Mouse (Mus musculus): ENCODE measurements around the gene Socs1. TPM values are rescaled to one million over a fixed set of nuclear protein-coding genes. Genes with fewer than 3 reads are reported as not detected.

Socs1 gene
- total RNA-seq, 1 experiment = 2.4 TPM

DNA sequence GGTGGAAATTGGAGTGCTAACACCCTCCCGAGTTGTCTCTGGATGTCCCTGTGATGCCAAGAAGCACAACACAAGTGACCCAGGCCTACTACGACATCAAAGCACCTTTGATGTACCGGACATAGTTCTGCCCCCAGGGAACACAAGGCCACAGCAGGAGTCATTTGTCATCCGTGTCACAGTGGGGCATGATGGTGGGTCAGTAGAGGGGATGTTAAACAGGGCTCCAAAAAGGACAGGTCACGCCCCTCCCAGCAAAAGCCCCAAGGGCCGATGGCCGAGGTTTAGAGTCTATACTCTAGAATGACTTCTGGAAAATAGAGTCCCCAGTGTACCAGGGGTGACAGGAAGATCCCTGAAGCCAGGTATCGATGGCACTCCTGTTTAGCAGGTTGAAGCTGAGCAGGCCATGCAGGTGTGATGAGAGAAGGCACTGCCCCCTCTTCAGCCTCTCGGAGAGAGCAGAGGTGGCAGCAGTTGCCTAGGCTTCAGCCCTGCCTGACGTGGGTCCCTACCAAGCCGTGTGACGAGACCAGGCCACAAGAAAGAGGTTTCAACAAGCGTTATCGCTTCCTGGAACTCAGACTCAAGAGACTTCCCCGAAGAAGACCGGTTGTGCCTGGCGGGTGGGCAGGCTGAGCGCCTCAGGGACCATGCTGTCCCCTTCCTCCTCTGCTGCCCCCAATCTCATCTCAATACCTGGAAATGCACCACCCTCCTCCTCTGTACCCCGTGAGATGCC, 13.4 kb downstream of the Socs1 start:
- no peaks in the 10 kb centered on the region for H3K36me3 ChIP-seq (ENCODE audit: control insufficient read depth, insufficient read depth, low read length, poor library complexity, severe bottlenecking)
- H3K4me1 ChIP-seq (ENCODE audit: control insufficient read depth in 2 of 2, insufficient read depth in 2 of 2, low read length in 2 of 2, poor library complexity in 1 of 2) = no peaks in the 10 kb centered on the region
- no peaks in the 10 kb centered on the region for H3K9me3 ChIP-seq (ENCODE audit: control insufficient read depth, insufficient read depth, low read depth, low read length)
- H3K27ac ChIP-seq (ENCODE audit: insufficient read depth, low read depth, low read length, poor library complexity, severe bottlenecking) = no peak overlapping the region
- no peak overlapping the region for H3K9ac ChIP-seq (ENCODE audit: insufficient read depth, low read depth, low read length, poor library complexity, severe bottlenecking)
- in situ Hi-C loops (cut with MboI; ENCODE audit: low sequenced_read_pairs in 2 of 2, unreplicated experiment in 2 of 2) = no loop called here
- TF ChIP-seq ZC3H11A (IDR thresholded peaks at IDR 0.05; ENCODE audit: borderline replicate concordance, low read depth, low read length) (no peak), MAFK (IDR thresholded peaks at IDR 0.05; ENCODE audit: insufficient read depth, low read depth, low read length) (no peak)
- no peak overlapping the region for H3K4me3 ChIP-seq (ENCODE audit: insufficient read depth in 1 of 2, low read depth in 1 of 2, low read length in 2 of 2, poor library complexity in 1 of 2, severe bottlenecking in 1 of 2)
- no peak for DNase-seq (ENCODE audit: low read depth, low spot score)

DNA sequence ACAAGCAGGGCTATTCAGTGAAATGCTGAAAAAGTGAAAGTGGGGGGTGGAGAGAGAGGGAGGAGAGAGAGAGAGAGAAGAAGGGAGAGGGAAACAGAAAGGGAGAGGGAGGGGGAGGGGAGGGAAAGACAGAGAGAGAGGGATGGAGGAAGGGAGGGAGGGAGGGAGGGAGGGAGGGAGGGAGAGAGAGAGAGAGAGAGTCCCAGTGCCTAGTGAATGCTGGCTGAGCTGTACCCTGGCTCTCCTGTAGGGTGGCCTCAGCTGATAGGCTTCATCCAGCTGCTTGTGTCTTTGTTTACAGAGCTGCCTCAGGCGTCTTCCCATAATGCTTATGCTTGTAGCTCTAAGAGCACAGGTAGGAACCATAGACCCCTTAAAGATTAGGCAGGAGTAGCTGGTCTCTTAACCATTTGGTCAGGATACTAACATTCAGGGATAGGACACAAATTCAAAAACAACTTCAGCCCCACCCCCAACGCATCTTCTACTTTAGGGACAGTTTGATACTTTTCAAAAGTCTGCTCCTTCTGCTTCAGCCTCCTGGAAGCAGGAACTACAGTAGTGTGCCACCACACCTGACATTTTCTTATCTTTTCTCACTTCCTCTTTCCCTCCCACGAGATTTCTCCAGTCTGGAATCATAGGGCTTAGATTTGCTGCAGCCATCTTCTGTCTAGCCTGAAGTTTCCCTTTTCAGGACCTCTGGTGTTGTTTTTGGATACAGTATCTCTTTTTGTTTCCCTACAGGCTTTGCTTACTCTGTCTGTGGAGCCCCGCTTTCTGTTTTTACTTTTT, 14.6 kb downstream of the Socs1 start:
- TF ChIP-seq ZNF384 (IDR thresholded peaks at IDR 0.05; ENCODE audit: low read depth, low read length) (no peak), HCFC1 (IDR thresholded peaks at IDR 0.05; ENCODE audit: borderline replicate concordance, insufficient read depth, low read length) (no peak), CHD2 (IDR thresholded peaks at IDR 0.05; ENCODE audit: low read depth, low read length) (no peak), ZC3H11A (IDR thresholded peaks at IDR 0.05; ENCODE audit: borderline replicate concordance, low read depth, low read length) (no peak), MAFK (IDR thresholded peaks at IDR 0.05; ENCODE audit: insufficient read depth, low read depth, low read length) (no peak)
- DNase-seq (ENCODE audit: low read depth, low spot score) = no peak
- Histone ChIP-seq H3K4me3 (ENCODE audit: insufficient read depth in 1 of 2, low read depth in 1 of 2, low read length in 2 of 2, poor library complexity in 1 of 2, severe bottlenecking in 1 of 2) (no peak overlapping the region), H3K9ac (ENCODE audit: insufficient read depth, low read depth, low read length, poor library complexity, severe bottlenecking) (no peak overlapping the region), H3K4me1 (ENCODE audit: control insufficient read depth in 2 of 2, insufficient read depth in 2 of 2, low read length in 2 of 2, poor library complexity in 1 of 2) (no peaks in the 10 kb centered on the region), H3K27ac (ENCODE audit: insufficient read depth, low read depth, low read length, poor library complexity, severe bottlenecking) (no peak overlapping the region), H3K36me3 (ENCODE audit: control insufficient read depth, insufficient read depth, low read length, poor library complexity, severe bottlenecking) (no peaks in the 10 kb centered on the region), H3K9me3 (ENCODE audit: control insufficient read depth, insufficient read depth, low read depth, low read length) (no peaks in the 10 kb centered on the region)
- in situ Hi-C loops (cut with MboI; ENCODE audit: low sequenced_read_pairs in 2 of 2, unreplicated experiment in 2 of 2) = no loop called here

- Histone ChIP-seq H3K9me3 (ENCODE audit: control insufficient read depth, insufficient read depth, low read depth, low read length) (no peaks in the 10 kb centered on the region), H3K4me3 (ENCODE audit: insufficient read depth in 1 of 2, low read depth in 1 of 2, low read length in 2 of 2, poor library complexity in 1 of 2, severe bottlenecking in 1 of 2) (no peak overlapping the region), H3K9ac (ENCODE audit: insufficient read depth, low read depth, low read length, poor library complexity, severe bottlenecking) (no peak overlapping the region), H3K4me1 (ENCODE audit: control insufficient read depth in 2 of 2, insufficient read depth in 2 of 2, low read length in 2 of 2, poor library complexity in 1 of 2) (no peaks in the 10 kb centered on the region), H3K36me3 (ENCODE audit: control insufficient read depth, insufficient read depth, low read length, poor library complexity, severe bottlenecking) (no peaks in the 10 kb centered on the region), H3K27ac (ENCODE audit: insufficient read depth, low read depth, low read length, poor library complexity, severe bottlenecking) (no peak overlapping the region)
- no peak for TF ChIP-seq MAFK (IDR thresholded peaks at IDR 0.05; ENCODE audit: insufficient read depth, low read depth, low read length)
- no peak for TF ChIP-seq ZC3H11A (IDR thresholded peaks at IDR 0.05; ENCODE audit: borderline replicate concordance, low read depth, low read length)
- no peak for TF ChIP-seq ZNF384 (IDR thresholded peaks at IDR 0.05; ENCODE audit: low read depth, low read length)
- no peak for TF ChIP-seq CHD2 (IDR thresholded peaks at IDR 0.05; ENCODE audit: low read depth, low read length)
- no peak for TF ChIP-seq HCFC1 (IDR thresholded peaks at IDR 0.05; ENCODE audit: borderline replicate concordance, insufficient read depth, low read length)
- in situ Hi-C loops (cut with MboI; ENCODE audit: low sequenced_read_pairs in 2 of 2, unreplicated experiment in 2 of 2) = no loop called here
- DNase-seq (ENCODE audit: low read depth, low spot score) = no peak
Measured at GRCm38 (mm10) chr16:10769661-10770060, 15.7 kb downstream of the Socs1 start.

DNA sequence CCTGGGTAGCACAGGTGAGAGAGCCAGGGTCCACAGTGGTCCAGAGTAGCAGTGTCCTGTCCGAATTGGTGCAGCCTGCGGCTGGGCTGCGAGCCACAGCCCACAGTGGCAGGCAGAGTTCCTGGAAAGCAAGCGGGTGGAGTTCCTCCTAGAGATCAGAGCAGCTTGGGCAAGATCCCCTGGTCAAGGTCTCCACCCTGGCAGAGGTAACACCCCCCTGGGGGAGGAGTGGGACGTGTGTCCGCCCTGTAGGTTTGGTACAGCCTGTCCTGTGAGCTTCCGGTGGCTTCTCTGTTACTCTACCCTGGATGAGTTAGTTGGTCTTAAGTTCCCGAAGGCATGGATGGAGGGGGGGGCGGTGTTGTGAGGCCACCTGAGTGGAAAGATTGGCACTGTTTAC, 16.5 kb downstream of the Socs1 start:
- DNase-seq (ENCODE audit: low read depth, low spot score) = no peak
- no peak overlapping the region for H3K4me3 ChIP-seq (ENCODE audit: insufficient read depth in 1 of 2, low read depth in 1 of 2, low read length in 2 of 2, poor library complexity in 1 of 2, severe bottlenecking in 1 of 2)
- no peaks in the 10 kb centered on the region for H3K4me1 ChIP-seq (ENCODE audit: control insufficient read depth in 2 of 2, insufficient read depth in 2 of 2, low read length in 2 of 2, poor library complexity in 1 of 2)
- H3K36me3 ChIP-seq (ENCODE audit: control insufficient read depth, insufficient read depth, low read length, poor library complexity, severe bottlenecking) = no peaks in the 10 kb centered on the region
- H3K9me3 ChIP-seq (ENCODE audit: control insufficient read depth, insufficient read depth, low read depth, low read length) = no peaks in the 10 kb centered on the region
- in situ Hi-C loops (cut with MboI; ENCODE audit: low sequenced_read_pairs in 2 of 2, unreplicated experiment in 2 of 2) = no loop called here
- no peak overlapping the region for H3K9ac ChIP-seq (ENCODE audit: insufficient read depth, low read depth, low read length, poor library complexity, severe bottlenecking)
- TF ChIP-seq ZC3H11A (IDR thresholded peaks at IDR 0.05; ENCODE audit: borderline replicate concordance, low read depth, low read length) (no peak), CHD2 (IDR thresholded peaks at IDR 0.05; ENCODE audit: low read depth, low read length) (no peak), HCFC1 (IDR thresholded peaks at IDR 0.05; ENCODE audit: borderline replicate concordance, insufficient read depth, low read length) (no peak), MAFK (IDR thresholded peaks at IDR 0.05; ENCODE audit: insufficient read depth, low read depth, low read length) (no peak), ZNF384 (IDR thresholded peaks at IDR 0.05; ENCODE audit: low read depth, low read length) (no peak)
- no peak overlapping the region for H3K27ac ChIP-seq (ENCODE audit: insufficient read depth, low read depth, low read length, poor library complexity, severe bottlenecking)

All from ES-E14 (cell line).